Mouse (Mus musculus) thymus, adult 2 months (tissue): Measurements from ENCODE around the gene Cavin2.

ENCODE experiments used
- CTCF ChIP-seq: fragments of 200-500 bp; IDR thresholded peaks from 2 replicates; pipeline ENCODE4 v1.5.1; 2012; ENCODE audit warnings: mild to moderate bottlenecking, control low read depth, low read length, moderate library complexity, borderline replicate concordance; ENCODE audit not compliant: control insufficient read depth, poor library complexity, insufficient read depth; ENCODE audit errors: extremely low read depth
- POLR2A ChIP-seq: fragments of 200-500 bp; IDR thresholded peaks from 2 replicates; pipeline ENCODE4 v1.6.1; 2012; ENCODE audit warnings: mild to moderate bottlenecking, low read length, control low read depth, moderate library complexity; ENCODE audit not compliant: control insufficient read depth, poor library complexity, insufficient read depth; ENCODE audit errors: extremely low read depth

DNA sequence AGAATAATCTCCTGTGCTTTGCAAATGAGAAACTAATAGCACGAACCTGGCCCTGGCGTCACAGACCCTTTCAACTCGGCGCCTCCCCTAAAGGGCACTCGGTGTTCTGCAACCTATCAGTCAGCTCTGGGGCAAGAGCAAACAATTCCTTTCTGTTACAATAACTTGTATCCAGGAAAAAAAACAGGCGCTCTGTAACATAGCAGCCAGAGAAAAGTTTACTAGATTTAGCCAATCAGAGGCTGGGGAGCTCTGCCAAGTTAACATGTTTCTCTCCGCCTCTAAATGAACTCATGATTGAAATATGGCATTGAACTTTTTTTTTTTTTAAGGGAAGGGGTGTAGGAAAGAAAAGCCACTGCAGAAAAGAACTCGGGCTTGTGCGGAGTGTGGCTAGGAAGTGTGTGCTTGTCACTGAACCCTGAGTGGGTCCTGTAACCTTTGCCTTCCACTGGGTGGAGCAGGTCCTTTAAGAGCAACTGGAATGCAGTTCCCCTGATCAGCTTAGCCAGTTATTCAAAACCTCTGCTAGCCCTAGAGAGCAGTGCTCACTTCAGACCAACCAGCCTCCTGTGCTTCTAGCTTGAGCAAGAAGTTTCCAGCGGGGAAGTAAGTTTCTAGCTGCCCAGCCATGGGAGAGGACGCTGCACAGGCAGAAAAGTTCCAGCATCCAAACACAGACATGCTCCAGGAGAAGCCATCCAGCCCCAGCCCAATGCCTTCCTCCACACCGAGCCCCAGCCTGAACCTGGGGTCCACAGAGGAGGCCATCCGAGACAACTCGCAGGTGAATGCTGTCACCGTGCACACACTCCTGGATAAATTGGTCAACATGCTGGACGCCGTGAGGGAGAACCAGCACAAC, at the start of gene Cavin2:
- no peak for TF ChIP-seq POLR2A
- TF ChIP-seq CTCF, result no peak
